Mouse (Mus musculus): ENCODE results near the gene Tceal5.

DNA sequence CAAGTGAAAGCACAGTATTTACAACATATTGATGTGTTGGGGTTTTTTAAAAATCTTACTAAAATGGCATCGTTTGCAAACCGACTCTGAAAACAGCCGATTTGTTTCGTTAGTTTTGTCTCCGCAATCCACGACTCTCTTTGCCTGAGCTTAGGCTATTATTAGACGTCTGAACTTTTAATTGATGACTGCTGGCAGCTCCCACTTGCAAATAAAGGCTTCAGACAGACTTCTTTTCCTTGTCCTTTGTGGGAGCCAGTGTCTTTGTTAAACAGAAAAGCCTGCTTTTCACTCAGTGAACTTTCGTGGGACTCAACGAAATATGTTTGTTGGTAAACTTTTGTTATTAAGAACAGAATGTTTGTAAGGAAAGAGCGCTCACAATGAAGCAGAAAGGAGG, 30.9 kb downstream of the Tceal5 start:
- TF ChIP-seq GATA1 (IDR thresholded peaks at IDR 0.05; ENCODE audit: borderline replicate concordance, low read length) (no peak), FLI1 (IDR thresholded peaks at IDR 0.05; ENCODE audit: low read length) (no peak)

Data from megakaryocyte, embryonic 14.5 days (primary cell).